Mouse (Mus musculus) embryonic facial prominence, embryonic 15.5 days (tissue): ENCODE data around the gene Matk. TPM values are rescaled to one million over a fixed set of nuclear protein-coding genes. Genes with fewer than 3 reads are reported as not detected.

Source experiments
- ATAC-seq: fragments of 200-750 bp; cut with Nextera tagmentation; 2 replicates; pipeline ENCODE4 v1.8.0; 2017; ENCODE audit warnings: low read depth, moderate TSS enrichment; ENCODE audit not compliant: insufficient number of reproducible peaks, low FRiP score, low TSS enrichment
- H3K27ac ChIP-seq: fragments of 300-500 bp; sonication (generic); replicated peaks from 2 replicates; pipeline ENCODE4 v1.5.1; 2015; ENCODE audit warnings: mild to moderate bottlenecking, inconsistent platforms
- H3K27me3 ChIP-seq: fragments of 300-500 bp; sonication (generic); 2 replicates; pipeline ENCODE4 v1.6.1; 2015; ENCODE audit warnings: inconsistent platforms
- H3K36me3 ChIP-seq: fragments of 300-500 bp; sonication (generic); 2 replicates; pipeline ENCODE4 v1.6.1; 2015; ENCODE audit warnings: mild to moderate bottlenecking, inconsistent platforms
- H3K4me1 ChIP-seq: fragments of 300-500 bp; sonication (generic); 2 replicates; pipeline ENCODE4 v1.6.1; 2015; ENCODE audit warnings: inconsistent platforms
- H3K4me2 ChIP-seq: fragments of 300-500 bp; sonication (generic); replicated peaks from 2 replicates; pipeline ENCODE4 v1.6.1; 2015; ENCODE audit warnings: mild to moderate bottlenecking, inconsistent platforms
- H3K4me3 ChIP-seq: fragments of 300-500 bp; sonication (generic); replicated peaks from 2 replicates; pipeline ENCODE4 v1.5.1; 2015; ENCODE audit warnings: mild to moderate bottlenecking, inconsistent platforms
- H3K9ac ChIP-seq: fragments of 300-500 bp; sonication (generic); 2 replicates; pipeline ENCODE4 v1.6.1; 2015; ENCODE audit warnings: inconsistent platforms
- H3K9me3 ChIP-seq: fragments of 300-500 bp; sonication (generic); replicated peaks from 2 replicates; pipeline ENCODE4 v1.6.1; 2016; ENCODE audit warnings: inconsistent platforms
- WGBS: fragments of 180-500 bp; shearing (Covaris S2); methylation state at CpG from one replicate; pipeline ENCODE4 v1.1.7; 2015; 5-methylcytosine and 5-hydroxymethylcytosine counted together
- polyA plus RNA-seq: library from polyadenylated mRNA; unstranded; fragments of >200 nt; fragmentation: Nextera tagmentation; extraction: Ambion mirVana; gene quantifications from 2 replicates; pipeline ENCODE4 v1.2.1, GENCODE M21; 2015

Gene Matk
- polyA plus RNA-seq, 1 experiment from 2014 or later, result 9.1 TPM

- H3K4me2 ChIP-seq, result no peak overlapping the region
Measured at GRCm38 (mm10) chr10:81295185-81295584, 42.5 kb downstream of the Matk start.

GRCm38 (mm10) chr10:81297246-81297645, 44.5 kb downstream of the Matk start:
- Histone ChIP-seq H3K27me3 (no peaks in the 10 kb centered on the region), H3K4me2 (no peak overlapping the region), H3K9ac (no peak overlapping the region), H3K27ac (0 out of 2 replicates have a peak overlapping the region, but pooled peaks have one; percentile 17), H3K9me3 (no peaks in the 10 kb centered on the region), H3K4me1 (peaks cover 50% of the 10 kb centered on the region), H3K36me3 (no peaks in the 10 kb centered on the region), H3K4me3 (no peak overlapping the region)
- 80% methylated on average over 6 of the region's 6 CpGs for WGBS
- no peak for ATAC-seq

More at GRCm38 (mm10) chr10:81295185-81295584, 42.5 kb downstream of the Matk start:
- H3K4me1 ChIP-seq, result peaks cover 55% of the 10 kb centered on the region
- no peak overlapping the region for H3K4me3 ChIP-seq
- no peak for ATAC-seq
- H3K27ac ChIP-seq, result no peak overlapping the region
- H3K27me3 ChIP-seq, result peaks cover 15% of the 10 kb centered on the region
- 86% methylated on average over 6 of the region's 6 CpGs for WGBS
- H3K36me3 ChIP-seq, result no peaks in the 10 kb centered on the region
- no peaks in the 10 kb centered on the region for H3K9me3 ChIP-seq
- no peak overlapping the region for H3K9ac ChIP-seq

- Histone ChIP-seq H3K9ac (no peak overlapping the region), H3K27ac (peak overlapping the region; percentile 17; the same call in 1 of the 2 replicates)
Measured at GRCm38 (mm10) chr10:81297845-81298244, 45.1 kb downstream of the Matk start.

GRCm38 (mm10) chr10:81298369-81299100, 45.8 kb downstream of the Matk start:
- Histone ChIP-seq H3K9me3 (no peaks in the 10 kb centered on the region), H3K4me2 (no peak overlapping the region), H3K27me3 (no peaks in the 10 kb centered on the region), H3K9ac (no peak overlapping the region), H3K4me1 (peaks cover 60% of the 10 kb centered on the region), H3K36me3 (no peaks in the 10 kb centered on the region), H3K4me3 (no peak overlapping the region), H3K27ac (no peak overlapping the region)
- 93% methylated on average over 17 of the region's 17 CpGs for WGBS
- ATAC-seq, result no peak

More at GRCm38 (mm10) chr10:81297845-81298244, 45.1 kb downstream of the Matk start:
- WGBS, result 54% methylated on average over 10 of the region's 10 CpGs
- Histone ChIP-seq H3K9me3 (no peaks in the 10 kb centered on the region), H3K27me3 (no peaks in the 10 kb centered on the region), H3K4me2 (no peak overlapping the region), H3K4me1 (peaks cover 56% of the 10 kb centered on the region), H3K36me3 (no peaks in the 10 kb centered on the region), H3K4me3 (no peak overlapping the region)
- ATAC-seq, result no peak

GRCm38 (mm10) chr10:81299585-81300351, 47.0 kb downstream of the Matk start:
- no peak overlapping the region for H3K9ac ChIP-seq
- 85% methylated on average over 14 of the region's 14 CpGs for WGBS

GRCm38 (mm10) chr10:81300352-81300907, 47.7 kb downstream of the Matk start:
- 86% methylated on average over 9 of the region's 9 CpGs for WGBS

More at GRCm38 (mm10) chr10:81299585-81300351, 47.0 kb downstream of the Matk start:
- no peak overlapping the region for H3K4me3 ChIP-seq
- no peaks in the 10 kb centered on the region for H3K36me3 ChIP-seq
- no peak overlapping the region for H3K4me2 ChIP-seq
- peaks cover 49% of the 10 kb centered on the region for H3K4me1 ChIP-seq
- no peaks in the 10 kb centered on the region for H3K9me3 ChIP-seq
- H3K27ac ChIP-seq, result no peak overlapping the region
- H3K27me3 ChIP-seq, result no peaks in the 10 kb centered on the region
- no peak for ATAC-seq

GRCm38 (mm10) chr10:81301321-81301720, 48.6 kb downstream of the Matk start:
- no peak overlapping the region for H3K4me3 ChIP-seq
- ATAC-seq, result no peak
- no peaks in the 10 kb centered on the region for H3K27me3 ChIP-seq
- H3K9me3 ChIP-seq, result no peaks in the 10 kb centered on the region
- WGBS, result 80% methylated on average over 9 of the region's 9 CpGs
- H3K4me1 ChIP-seq, result peaks cover 37% of the 10 kb centered on the region
- H3K4me2 ChIP-seq, result no peak overlapping the region
- H3K9ac ChIP-seq, result no peak overlapping the region
- H3K27ac ChIP-seq, result no peak overlapping the region
- peaks cover 9% of the 10 kb centered on the region for H3K36me3 ChIP-seq

More at GRCm38 (mm10) chr10:81300352-81300907, 47.7 kb downstream of the Matk start:
- no peak overlapping the region for H3K4me2 ChIP-seq
- no peak overlapping the region for H3K4me3 ChIP-seq
- H3K27ac ChIP-seq, result no peak overlapping the region
- no peak overlapping the region for H3K9ac ChIP-seq
- H3K4me1 ChIP-seq, result peaks cover 43% of the 10 kb centered on the region
- H3K27me3 ChIP-seq, result no peaks in the 10 kb centered on the region
- no peak for ATAC-seq
- H3K9me3 ChIP-seq, result no peaks in the 10 kb centered on the region
- no peaks in the 10 kb centered on the region for H3K36me3 ChIP-seq

GRCm38 (mm10) chr10:81302288-81302687, 49.6 kb downstream of the Matk start:
- Histone ChIP-seq H3K4me2 (no peak overlapping the region), H3K9ac (no peak overlapping the region), H3K36me3 (peaks cover 18% of the 10 kb centered on the region), H3K4me1 (peaks cover 33% of the 10 kb centered on the region), H3K4me3 (no peak overlapping the region), H3K9me3 (no peaks in the 10 kb centered on the region), H3K27me3 (no peaks in the 10 kb centered on the region), H3K27ac (0 out of 2 replicates have a peak overlapping the region, but pooled peaks have one; percentile 3)
- 62% methylated on average over 4 of the region's 4 CpGs for WGBS
- ATAC-seq, result no peak

- peaks cover 23% of the 10 kb centered on the region for H3K36me3 ChIP-seq
- WGBS, result 41% methylated on average over 14 of the region's 14 CpGs
- ATAC-seq, result no peak
- H3K9ac ChIP-seq, result no peak overlapping the region
- H3K4me3 ChIP-seq, result no peak overlapping the region
- H3K4me2 ChIP-seq, result no peak overlapping the region; the same call in 1 of the 2 replicates
- no peaks in the 10 kb centered on the region for H3K27me3 ChIP-seq
- peaks cover 30% of the 10 kb centered on the region for H3K4me1 ChIP-seq
- 0 out of 2 replicates have a peak overlapping the region, but pooled peaks have one; percentile 3 for H3K27ac ChIP-seq
- no peaks in the 10 kb centered on the region for H3K9me3 ChIP-seq
Measured at GRCm38 (mm10) chr10:81302781-81303218, 50.1 kb downstream of the Matk start.

- no peak for ATAC-seq
- Histone ChIP-seq H3K36me3 (peaks cover 28% of the 10 kb centered on the region), H3K4me2 (no peak overlapping the region; the same call in 1 of the 2 replicates), H3K27me3 (no peaks in the 10 kb centered on the region), H3K27ac (0 out of 2 replicates have a peak overlapping the region, but pooled peaks have one; percentile 3), H3K4me1 (peaks cover 29% of the 10 kb centered on the region), H3K9ac (no peak overlapping the region), H3K9me3 (no peaks in the 10 kb centered on the region), H3K4me3 (no peak overlapping the region)
- WGBS, result 70% methylated on average over 10 of the region's 10 CpGs
Measured at GRCm38 (mm10) chr10:81303258-81303657, 50.5 kb downstream of the Matk start.

GRCm38 (mm10) chr10:81303761-81304160, 51.0 kb downstream of the Matk start:
- WGBS, result 67% methylated on average over 7 of the region's 7 CpGs
- Histone ChIP-seq H3K9ac (no peak overlapping the region), H3K4me3 (no peak overlapping the region), H3K4me1 (peaks cover 27% of the 10 kb centered on the region), H3K4me2 (no peak overlapping the region), H3K27me3 (no peaks in the 10 kb centered on the region), H3K36me3 (peaks cover 32% of the 10 kb centered on the region), H3K9me3 (no peaks in the 10 kb centered on the region), H3K27ac (0 out of 2 replicates have a peak overlapping the region, but pooled peaks have one; percentile 3)
- ATAC-seq, result no peak
